Mouse (Mus musculus): Measurements from ENCODE around the gene Dynll2. TPM values are rescaled to one million over a fixed set of nuclear protein-coding genes. Genes with fewer than 3 reads are reported as not detected.

The Dynll2 gene
- total RNA-seq, 2 experiments from 2014 or later = 17.3 to 20.9 TPM

Other genes starting within 250 kb of the Dynll2 start
- gene Supt4a, start 250.0 kb downstream of the Dynll2 start, total RNA-seq (2014; fragmentation: Nextera tagmentation) = 130 and 136 TPM in 2 replicates
- gene Supt4a, start 250.0 kb downstream of the Dynll2 start, total RNA-seq (2017) = 58.6 and 81.1 TPM in 2 replicates
- 100 and 132 TPM in 2 replicates for gene Tspoap1, start 227.0 kb downstream of the Dynll2 start, total RNA-seq (2014; fragmentation: Nextera tagmentation)
- gene Tspoap1, start 227.0 kb downstream of the Dynll2 start, total RNA-seq (2017) = 51.8 and 56.2 TPM in 2 replicates
- 13,307 and 13,753 TPM in 2 replicates for gene Mpo, start 194.0 kb downstream of the Dynll2 start, total RNA-seq (2014; fragmentation: Nextera tagmentation)
- 9,750 and 13,011 TPM in 2 replicates for gene Mpo, start 194.0 kb downstream of the Dynll2 start, total RNA-seq (2017)
- gene Lpo, start 159.2 kb downstream of the Dynll2 start, total RNA-seq (2014; fragmentation: Nextera tagmentation) = not detected in 2 replicates
- not detected in 2 replicates for gene Lpo, start 159.2 kb downstream of the Dynll2 start, total RNA-seq (2017)
- gene Mks1, start 134.3 kb downstream of the Dynll2 start, total RNA-seq (2014; fragmentation: Nextera tagmentation) = 12.5 and 28.4 TPM in 2 replicates
- gene Mks1, start 134.3 kb downstream of the Dynll2 start, total RNA-seq (2017) = 3.7 and 10.9 TPM in 2 replicates
- gene Epx, start 112.0 kb downstream of the Dynll2 start, total RNA-seq (2014; fragmentation: Nextera tagmentation) = 0.82 TPM in 1 of 2 replicates, not detected in the other
- 4.4 and 4.7 TPM in 2 replicates for gene Epx, start 112.0 kb downstream of the Dynll2 start, total RNA-seq (2017)
- gene Olfr462, start 95.3 kb downstream of the Dynll2 start, total RNA-seq (2014; fragmentation: Nextera tagmentation) = not detected in 2 replicates
- not detected in 2 replicates for gene Olfr462, start 95.3 kb downstream of the Dynll2 start, total RNA-seq (2017)
- gene Olfr463, start 90.1 kb downstream of the Dynll2 start, total RNA-seq (2014; fragmentation: Nextera tagmentation) = not detected in 2 replicates
- gene Olfr463, start 90.1 kb downstream of the Dynll2 start, total RNA-seq (2017) = not detected in 2 replicates
- gene Olfr464, start 66.6 kb downstream of the Dynll2 start, total RNA-seq (2014; fragmentation: Nextera tagmentation) = not detected in 2 replicates
- gene Olfr464, start 66.6 kb downstream of the Dynll2 start, total RNA-seq (2017) = not detected in 2 replicates
- 195 and 201 TPM in 2 replicates for gene Srsf1, start 59.8 kb upstream of the Dynll2 start, total RNA-seq (2014; fragmentation: Nextera tagmentation)
- 500 and 715 TPM in 2 replicates for gene Srsf1, start 59.8 kb upstream of the Dynll2 start, total RNA-seq (2017)
- gene Vezf1, start 80.7 kb upstream of the Dynll2 start, total RNA-seq (2014; fragmentation: Nextera tagmentation) = 28.2 and 32.0 TPM in 2 replicates
- 14.3 and 15.8 TPM in 2 replicates for gene Vezf1, start 80.7 kb upstream of the Dynll2 start, total RNA-seq (2017)
- gene Cuedc1, start 110.5 kb upstream of the Dynll2 start, total RNA-seq (2014; fragmentation: Nextera tagmentation) = 0.92 and 1.1 TPM in 2 replicates
- gene Cuedc1, start 110.5 kb upstream of the Dynll2 start, total RNA-seq (2017) = 1.5 and 1.6 TPM in 2 replicates
- 69.0 and 88.8 TPM in 2 replicates for gene Mrps23, start 216.9 kb upstream of the Dynll2 start, total RNA-seq (2014; fragmentation: Nextera tagmentation)
- gene Mrps23, start 216.9 kb upstream of the Dynll2 start, total RNA-seq (2017) = 54.9 and 57.7 TPM in 2 replicates

Data from granulocyte monocyte progenitor cell, adult 5-6 weeks (primary cell).